Mouse (Mus musculus) intestine, embryonic 16.5 days (tissue): Measurements from ENCODE around the gene Baat. TPM values are rescaled to one million over a fixed set of nuclear protein-coding genes. Genes with fewer than 3 reads are reported as not detected.
A peak's percentile ranks its signal among the peaks of the same experiment; 100 is the strongest.
"Not testable (repeated sequence)": the region's sequence is repeated elsewhere in the genome, so short reads cannot be mapped to it uniquely, and the experiment has no call there.

Experiments used
- ATAC-seq: fragments of 200-750 bp; cut with Nextera tagmentation; 2 replicates; pipeline ENCODE4 v1.8.0; 2017; ENCODE audit warnings: moderate TSS enrichment, moderate library complexity
- H3K27ac ChIP-seq: fragments of 300-500 bp; sonication (generic); 2 replicates; pipeline ENCODE4 v1.5.1; 2014; ENCODE audit warnings: mild to moderate bottlenecking, low read length
- H3K27me3 ChIP-seq: fragments of 300-500 bp; sonication (generic); replicated peaks from 2 replicates; pipeline ENCODE4 v1.6.1; 2014; ENCODE audit warnings: low read length, control low read depth, mixed read lengths; ENCODE audit not compliant: control insufficient read depth, insufficient read depth
- H3K36me3 ChIP-seq: fragments of 300-500 bp; sonication (generic); 2 replicates; pipeline ENCODE4 v1.6.1; 2014; ENCODE audit warnings: low read length, control low read depth; ENCODE audit not compliant: control insufficient read depth, insufficient read depth
- H3K4me1 ChIP-seq: fragments of 300-500 bp; sonication (generic); 2 replicates; pipeline ENCODE4 v1.6.1; 2014; ENCODE audit warnings: low read length, control low read depth, mixed read lengths; ENCODE audit not compliant: control insufficient read depth, insufficient read depth
- H3K4me2 ChIP-seq: fragments of 300-500 bp; sonication (generic); 2 replicates; pipeline ENCODE4 v1.6.1; 2014; ENCODE audit warnings: low read depth, low read length, control low read depth
- H3K4me3 ChIP-seq: fragments of 300-500 bp; sonication (generic); 2 replicates; pipeline ENCODE4 v1.5.1; 2014; ENCODE audit warnings: mild to moderate bottlenecking, low read length
- H3K9ac ChIP-seq: fragments of 300-500 bp; sonication (generic); 2 replicates; pipeline ENCODE4 v1.6.1; 2014; ENCODE audit warnings: low read depth, low read length
- H3K9me3 ChIP-seq: fragments of 300-500 bp; sonication (generic); 2 replicates; pipeline ENCODE4 v1.6.1; 2016; ENCODE audit warnings: low read length, control low read depth; ENCODE audit not compliant: control insufficient read depth
- WGBS: fragments of 180-500 bp; shearing (Covaris S2); extraction: QIAGEN DNeasy Blood & Tissue Kit; methylation state at CpG from one replicate; pipeline ENCODE4 v1.1.7; 2014; 5-methylcytosine and 5-hydroxymethylcytosine counted together
- polyA plus RNA-seq: library from polyadenylated mRNA; unstranded; fragments of >200 nt; fragmentation: Nextera tagmentation; extraction: Ambion mirVana; gene quantifications from 2 replicates; pipeline ENCODE4 v1.2.1, GENCODE M21; 2015

The Baat gene
- polyA plus RNA-seq, 1 experiment from 2014 or later: 0.20 TPM

- Histone ChIP-seq H3K27ac (no peak overlapping the region), H3K4me3 (no peak overlapping the region), H3K4me1 (no peaks in the 10 kb centered on the region), H3K27me3 (no peaks in the 10 kb centered on the region), H3K4me2 (no peak overlapping the region), H3K9me3 (no peaks in the 10 kb centered on the region), H3K36me3 (0 out of 2 replicates have a peak, but pooled peaks cover under 1% of the 10 kb centered on the region), H3K9ac (no peak overlapping the region)
- 91% methylated on average over 4 of the region's 4 CpGs for WGBS
- ATAC-seq: no peak
Measured at GRCm38 (mm10) chr4:49535675-49536294, 29.4 kb upstream of the Baat start.

DNA sequence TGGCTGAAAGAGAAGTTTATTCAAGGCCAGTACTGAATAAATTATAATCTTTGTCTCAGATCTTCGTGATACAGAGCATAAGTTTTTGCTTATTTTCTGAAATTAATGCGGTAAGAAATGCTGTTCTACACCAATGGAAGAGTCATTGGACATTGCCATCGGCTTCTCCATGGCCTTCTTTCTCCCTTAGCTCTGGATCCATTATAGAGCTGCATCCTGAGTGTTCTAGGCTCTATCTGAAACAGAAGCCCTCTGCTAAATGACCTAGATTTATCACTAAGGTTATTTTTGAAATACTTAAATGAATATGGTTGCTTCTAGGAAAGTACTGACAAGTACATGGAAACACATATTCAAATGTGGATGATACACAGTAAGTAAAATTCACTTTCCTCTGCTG, 28.7 kb upstream of the Baat start:
- no peaks in the 10 kb centered on the region for H3K27me3 ChIP-seq
- H3K27ac ChIP-seq: no peak overlapping the region
- no peaks in the 10 kb centered on the region for H3K4me1 ChIP-seq
- H3K9me3 ChIP-seq: peaks cover 7% of the 10 kb centered on the region
- 91% methylated on average over 3 of the region's 3 CpGs for WGBS
- ATAC-seq: no peak
- H3K4me3 ChIP-seq: no peak overlapping the region
- H3K4me2 ChIP-seq: no peak overlapping the region
- H3K36me3 ChIP-seq: peaks cover 8% of the 10 kb centered on the region
- H3K9ac ChIP-seq: no peak overlapping the region

GRCm38 (mm10) chr4:49522576-49522975, 16.2 kb upstream of the Baat start:
- 66% methylated on average over 9 of the region's 9 CpGs for WGBS
- H3K4me1 ChIP-seq: peaks cover 10% of the 10 kb centered on the region
- H3K27ac ChIP-seq: no peak overlapping the region
- H3K4me2 ChIP-seq: 0 out of 2 replicates have a peak overlapping the region, but pooled peaks have one; percentile 76
- no peaks in the 10 kb centered on the region for H3K9me3 ChIP-seq
- no peaks in the 10 kb centered on the region; the same call in 1 of the 2 replicates for H3K36me3 ChIP-seq
- no peaks in the 10 kb centered on the region for H3K27me3 ChIP-seq
- H3K4me3 ChIP-seq: no peak overlapping the region
- no peak overlapping the region for H3K9ac ChIP-seq
- ATAC-seq: no peak

- ATAC-seq: peak; percentile 31; the same call in 1 of the 2 replicates
- Histone ChIP-seq H3K4me1 (peaks cover 10% of the 10 kb centered on the region), H3K9me3 (no peaks in the 10 kb centered on the region), H3K27me3 (no peaks in the 10 kb centered on the region), H3K27ac (no peak overlapping the region), H3K4me2 (peak overlapping the region; percentile 76), H3K4me3 (peak overlapping the region; percentile 52), H3K9ac (peak overlapping the region; percentile 78), H3K36me3 (no peaks in the 10 kb centered on the region; the same call in 1 of the 2 replicates)
- 0% methylated on average over 17 of the region's 17 CpGs for WGBS
Measured at GRCm38 (mm10) chr4:49521346-49521745, 15.0 kb upstream of the Baat start.

DNA sequence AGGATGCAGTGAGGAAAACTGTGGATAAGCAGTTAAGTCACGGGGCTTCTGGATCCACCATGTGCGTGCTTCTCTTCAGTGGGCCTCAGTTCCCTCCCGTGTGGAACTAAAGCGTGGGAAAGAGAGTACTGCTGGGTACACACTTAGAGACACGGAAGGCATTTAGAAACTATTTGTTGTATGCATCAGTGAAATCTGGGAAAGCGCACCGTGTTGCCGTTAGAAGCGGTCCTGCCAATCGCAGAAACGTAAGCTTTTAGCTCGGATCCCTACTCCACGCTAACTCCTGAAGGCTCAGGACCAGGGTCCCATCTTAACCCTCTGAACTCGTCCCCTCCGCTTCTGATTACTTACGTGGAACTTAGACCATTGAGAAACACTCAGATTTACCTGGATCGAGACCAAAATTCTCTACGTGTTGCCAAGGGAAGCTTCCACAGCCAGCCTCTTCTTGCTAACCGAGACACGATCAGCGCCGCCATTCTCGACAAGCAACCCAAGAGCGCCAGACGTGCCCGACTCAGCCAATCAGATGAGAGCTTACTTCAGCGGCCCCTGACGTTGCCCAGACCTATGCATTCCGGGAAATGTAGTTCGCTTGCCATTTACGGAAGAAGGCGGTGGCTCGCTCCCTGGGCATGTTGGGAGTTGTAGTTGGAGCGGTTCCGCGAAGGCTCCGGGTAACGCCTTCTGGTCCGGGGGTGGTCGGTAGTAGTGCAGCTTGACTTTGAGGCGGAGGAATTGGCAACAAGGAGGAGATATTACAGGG, 14.4 kb upstream of the Baat start, which contains the start of the genes Mrpl50 and Zfp189:
Gene Mrpl50 (minus strand): TSS at position 522 of the 769 bp plus-strand sequence.
Gene Zfp189 (plus strand): TSS at position 605 of the 769 bp plus-strand sequence.
- Histone ChIP-seq H3K9ac (peak within 1 kb of the TSS; percentile 78), H3K4me1 (peaks cover 10% of the 10 kb centered on the region), H3K9me3 (no peaks in the 10 kb centered on the region), H3K4me2 (peak within 1 kb of the TSS; percentile 76), H3K4me3 (peak within 1 kb of the TSS; percentile 52), H3K36me3 (no peaks in the 10 kb centered on the region; the same call in 1 of the 2 replicates), H3K27me3 (no peaks in the 10 kb centered on the region), H3K27ac (peak within 1 kb of the TSS; percentile 61; the same call in 1 of the 2 replicates)
- peak; percentile 100 for ATAC-seq
- under 1% methylated on average over 41 of the region's 41 CpGs for WGBS

- Histone ChIP-seq H3K9me3 (no peaks in the 10 kb centered on the region), H3K27me3 (no peaks in the 10 kb centered on the region), H3K4me2 (peak overlapping the region; percentile 38), H3K4me1 (peaks cover 10% of the 10 kb centered on the region), H3K36me3 (no peaks in the 10 kb centered on the region; the same call in 1 of the 2 replicates), H3K27ac (no peak overlapping the region), H3K9ac (no peak overlapping the region), H3K4me3 (peak overlapping the region; percentile 14)
- 80% methylated on average over 5 of the region's 5 CpGs for WGBS
- no peak for ATAC-seq
Measured at GRCm38 (mm10) chr4:49519476-49519875, 13.1 kb upstream of the Baat start.

GRCm38 (mm10) chr4:49514441-49514840, 8.1 kb upstream of the Baat start:
- H3K36me3 ChIP-seq: peaks cover 3% of the 10 kb centered on the region; the same call in 1 of the 2 replicates

GRCm38 (mm10) chr4:49512636-49513035, 6.3 kb upstream of the Baat start:
- no peak overlapping the region for H3K9ac ChIP-seq
- no peak overlapping the region for H3K4me3 ChIP-seq
- no peak overlapping the region for H3K4me2 ChIP-seq
- H3K27me3 ChIP-seq: no peaks in the 10 kb centered on the region
- WGBS: 91% methylated on average over 4 of the region's 4 CpGs
- H3K9me3 ChIP-seq: no peaks in the 10 kb centered on the region
- no peak overlapping the region for H3K27ac ChIP-seq
- ATAC-seq: no peak
- H3K36me3 ChIP-seq: peaks cover 3% of the 10 kb centered on the region; the same call in 1 of the 2 replicates
- H3K4me1 ChIP-seq: no peaks in the 10 kb centered on the region

More at GRCm38 (mm10) chr4:49514441-49514840, 8.1 kb upstream of the Baat start:
- WGBS: 94% methylated on average over 6 of the region's 6 CpGs
- ATAC-seq: no peak
- Histone ChIP-seq H3K9me3 (no peaks in the 10 kb centered on the region), H3K27me3 (no peaks in the 10 kb centered on the region), H3K4me2 (no peak overlapping the region), H3K4me3 (no peak overlapping the region), H3K27ac (no peak overlapping the region), H3K4me1 (peaks cover 2% of the 10 kb centered on the region; the same call in 1 of the 2 replicates), H3K9ac (no peak overlapping the region)

GRCm38 (mm10) chr4:49510236-49510835, 4.0 kb upstream of the Baat start:
- peak; percentile 37 for ATAC-seq
- not testable (repeated sequence) for H3K27me3 ChIP-seq, H3K36me3 ChIP-seq, H3K27ac ChIP-seq, H3K4me3 ChIP-seq, H3K4me2 ChIP-seq, H3K9ac ChIP-seq, H3K9me3 ChIP-seq, H3K4me1 ChIP-seq
- 50% methylated on average over 1 of the region's 1 CpGs for WGBS
